Mouse (Mus musculus): ENCODE data around the gene Unc13a. TPM values are rescaled to one million over a fixed set of nuclear protein-coding genes. Genes with fewer than 3 reads are reported as not detected.

Gene Unc13a
- polyA plus RNA-seq (2014; fragmentation: Nextera tagmentation; extraction: Ambion mirVana), result 17.4 and 18.9 TPM in 2 replicates

DNA sequence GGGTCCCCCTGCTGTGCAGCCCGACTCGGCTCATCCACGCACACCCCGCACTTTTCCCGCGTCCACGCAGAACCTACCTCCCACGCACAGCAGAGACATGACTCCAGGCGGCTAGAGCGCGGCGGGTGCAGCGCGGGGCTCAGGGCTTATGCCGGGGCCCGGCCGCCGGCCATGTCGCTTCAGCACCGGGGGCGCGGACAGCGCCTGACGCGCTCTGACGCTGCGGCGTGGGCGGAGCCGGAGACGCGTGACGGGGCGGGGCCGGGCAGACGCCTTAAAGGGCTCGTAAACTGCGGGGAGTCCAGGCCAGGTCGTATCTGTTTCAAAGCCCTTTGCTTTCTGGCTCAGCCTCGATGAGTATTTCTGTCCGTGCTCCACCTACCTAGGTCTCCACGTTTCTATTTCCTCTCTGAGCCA, at the start of gene Unc13a:
TSS of gene Unc13a (minus strand) at position 209 of the 417 bp plus-strand sequence.
- Histone ChIP-seq H3K27ac (replicated peaks; ENCODE audit: low read depth, low read length) (peak within 1 kb of the TSS; percentile 93), H3K9ac (replicated peaks; ENCODE audit: low read length) (peak within 1 kb of the TSS; percentile 81), H3K36me3 (ENCODE audit: control insufficient read depth, insufficient read depth, low read length) (no peaks in the 10 kb centered on the region), H3K4me1 (ENCODE audit: control insufficient read depth, insufficient read depth, low read length) (peaks cover 36% of the 10 kb centered on the region), H3K4me3 (replicated peaks; ENCODE audit: low read depth, low read length) (peak within 1 kb of the TSS; percentile 86), H3K27me3 (ENCODE audit: control insufficient read depth, insufficient read depth, low read length) (peaks cover 13% of the 10 kb centered on the region; the same call in 1 of the 2 replicates), H3K9me3 (ENCODE audit: control insufficient read depth, low read length) (no peaks in the 10 kb centered on the region), H3K4me2 (ENCODE audit: low read length) (peak within 1 kb of the TSS; percentile 86)
- peak; percentile 78 for ATAC-seq (ENCODE audit: low FRiP score, low TSS enrichment)
- peak; percentile 97 for DNase-seq
- WGBS, result under 1% methylated on average over 42 of the region's 42 CpGs

GRCm38 (mm10) chr8:71719928-71720457, 48.4 kb upstream of the Unc13a start:
- Histone ChIP-seq H3K9me3 (ENCODE audit: control insufficient read depth, low read length) (no peaks in the 10 kb centered on the region), H3K4me1 (ENCODE audit: control insufficient read depth, insufficient read depth, low read length) (peaks cover 55% of the 10 kb centered on the region), H3K36me3 (ENCODE audit: control insufficient read depth, insufficient read depth, low read length) (peaks cover 31% of the 10 kb centered on the region), H3K4me3 (replicated peaks; ENCODE audit: low read depth, low read length) (no peak overlapping the region; the same call in 1 of the 2 replicates), H3K27ac (replicated peaks; ENCODE audit: low read depth, low read length) (peak overlapping the region; percentile 87), H3K4me2 (ENCODE audit: low read length) (peak overlapping the region; percentile 42), H3K27me3 (ENCODE audit: control insufficient read depth, insufficient read depth, low read length) (no peaks in the 10 kb centered on the region), H3K9ac (replicated peaks; ENCODE audit: low read length) (no peak overlapping the region; the same call in 1 of the 2 replicates)
- WGBS, result 19% methylated on average over 7 of the region's 7 CpGs
- ATAC-seq (ENCODE audit: low FRiP score, low TSS enrichment) (peak; percentile 82), DNase-seq (peak; percentile 95)

- H3K9ac ChIP-seq (replicated peaks; ENCODE audit: low read length), result no peak overlapping the region; the same call in 1 of the 2 replicates
- peak overlapping the region; percentile 42; the same call in 1 of the 2 replicates for H3K4me2 ChIP-seq (ENCODE audit: low read length)
- DNase-seq, result peak; percentile 63
These were observed 47.7 kb upstream of the Unc13a start for GRCm38 (mm10) chr8:71719218-71719617.

GRCm38 (mm10) chr8:71718252-71718651, 46.7 kb upstream of the Unc13a start:
- no peak overlapping the region for H3K4me3 ChIP-seq (replicated peaks; ENCODE audit: low read depth, low read length)
- no peaks in the 10 kb centered on the region for H3K27me3 ChIP-seq (ENCODE audit: control insufficient read depth, insufficient read depth, low read length)
- H3K4me1 ChIP-seq (ENCODE audit: control insufficient read depth, insufficient read depth, low read length), result peaks cover 45% of the 10 kb centered on the region
- no peak for ATAC-seq (ENCODE audit: low FRiP score, low TSS enrichment)
- 26% methylated on average over 3 of the region's 3 CpGs for WGBS
- DNase-seq, result peak; percentile 49
- H3K9ac ChIP-seq (replicated peaks; ENCODE audit: low read length), result no peak overlapping the region
- no peaks in the 10 kb centered on the region for H3K9me3 ChIP-seq (ENCODE audit: control insufficient read depth, low read length)
- no peak overlapping the region for H3K27ac ChIP-seq (replicated peaks; ENCODE audit: low read depth, low read length)
- peaks cover 48% of the 10 kb centered on the region for H3K36me3 ChIP-seq (ENCODE audit: control insufficient read depth, insufficient read depth, low read length)
- H3K4me2 ChIP-seq (ENCODE audit: low read length), result no peak overlapping the region

More at GRCm38 (mm10) chr8:71719218-71719617, 47.7 kb upstream of the Unc13a start:
- Histone ChIP-seq H3K4me3 (replicated peaks; ENCODE audit: low read depth, low read length) (no peak overlapping the region), H3K4me1 (ENCODE audit: control insufficient read depth, insufficient read depth, low read length) (peaks cover 51% of the 10 kb centered on the region), H3K27ac (replicated peaks; ENCODE audit: low read depth, low read length) (peak overlapping the region; percentile 87), H3K9me3 (ENCODE audit: control insufficient read depth, low read length) (no peaks in the 10 kb centered on the region), H3K27me3 (ENCODE audit: control insufficient read depth, insufficient read depth, low read length) (no peaks in the 10 kb centered on the region), H3K36me3 (ENCODE audit: control insufficient read depth, insufficient read depth, low read length) (peaks cover 38% of the 10 kb centered on the region)
- ATAC-seq (ENCODE audit: low FRiP score, low TSS enrichment), result peak; percentile 14; the same call in 1 of the 2 replicates
- WGBS, result 39% methylated on average over 4 of the region's 4 CpGs

DNA sequence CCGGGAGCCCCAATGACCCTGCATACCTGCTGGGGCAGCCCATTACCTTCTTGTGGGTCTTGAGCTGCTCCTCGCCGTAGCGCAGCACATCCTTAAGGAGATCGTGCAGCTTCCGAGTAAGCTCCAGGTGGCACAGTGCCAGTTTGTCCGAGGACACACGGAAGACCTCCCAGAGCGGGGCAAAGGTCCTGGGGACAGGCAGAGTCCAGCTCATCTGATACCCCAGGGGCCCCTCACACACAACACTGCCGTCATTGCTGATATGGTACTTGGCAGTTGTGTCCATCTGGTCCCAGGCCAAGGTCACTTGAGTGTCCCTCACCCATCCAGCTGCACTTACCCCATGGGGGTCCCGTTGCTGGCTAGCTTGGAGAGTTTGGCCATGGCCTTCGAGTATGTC, 45.5 kb upstream of the Unc13a start:
- no peak for ATAC-seq (ENCODE audit: low FRiP score, low TSS enrichment)
- DNase-seq, result no peak
- Histone ChIP-seq H3K4me1 (ENCODE audit: control insufficient read depth, insufficient read depth, low read length) (peaks cover 40% of the 10 kb centered on the region), H3K9ac (replicated peaks; ENCODE audit: low read length) (no peak overlapping the region), H3K27ac (replicated peaks; ENCODE audit: low read depth, low read length) (no peak overlapping the region), H3K36me3 (ENCODE audit: control insufficient read depth, insufficient read depth, low read length) (peaks cover 60% of the 10 kb centered on the region), H3K9me3 (ENCODE audit: control insufficient read depth, low read length) (no peaks in the 10 kb centered on the region), H3K4me3 (replicated peaks; ENCODE audit: low read depth, low read length) (no peak overlapping the region), H3K4me2 (ENCODE audit: low read length) (no peak overlapping the region), H3K27me3 (ENCODE audit: control insufficient read depth, insufficient read depth, low read length) (no peaks in the 10 kb centered on the region)
- 91% methylated on average over 12 of the region's 12 CpGs for WGBS

- no peak overlapping the region for H3K4me3 ChIP-seq (replicated peaks; ENCODE audit: low read depth, low read length)
- peaks cover 37% of the 10 kb centered on the region for H3K4me1 ChIP-seq (ENCODE audit: control insufficient read depth, insufficient read depth, low read length)
- whole genome bisulfite sequencing, result 90% methylated on average over 13 of the region's 13 CpGs
- H3K4me2 ChIP-seq (ENCODE audit: low read length), result no peak overlapping the region
- H3K27ac ChIP-seq (replicated peaks; ENCODE audit: low read depth, low read length), result no peak overlapping the region
- no peaks in the 10 kb centered on the region for H3K27me3 ChIP-seq (ENCODE audit: control insufficient read depth, insufficient read depth, low read length)
- H3K9ac ChIP-seq (replicated peaks; ENCODE audit: low read length), result no peak overlapping the region
- H3K9me3 ChIP-seq (ENCODE audit: control insufficient read depth, low read length), result no peaks in the 10 kb centered on the region
- ATAC-seq (ENCODE audit: low FRiP score, low TSS enrichment) (no peak), DNase-seq (no peak)
- H3K36me3 ChIP-seq (ENCODE audit: control insufficient read depth, insufficient read depth, low read length), result peaks cover 64% of the 10 kb centered on the region
These were observed 45.0 kb upstream of the Unc13a start for GRCm38 (mm10) chr8:71716561-71717053.

DNA sequence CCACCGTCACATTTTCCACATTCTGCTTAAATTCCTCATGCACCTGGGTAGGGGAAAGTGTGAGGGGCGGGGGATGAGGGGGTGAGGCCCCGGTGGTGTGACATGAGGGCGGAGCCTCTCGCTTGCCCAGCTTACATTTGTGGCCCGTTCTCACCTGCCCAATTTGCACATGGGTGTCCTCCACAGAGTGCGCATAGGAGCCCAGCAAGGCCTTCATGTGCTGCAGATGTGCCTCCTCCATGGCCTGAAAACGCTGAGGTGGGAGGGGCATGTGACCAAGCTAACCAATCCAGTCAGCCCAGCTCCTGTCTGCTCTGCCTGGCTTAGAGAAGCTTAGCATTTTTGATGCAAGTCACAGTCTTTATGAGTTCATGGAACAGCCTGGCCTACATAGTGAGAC, 44.0 kb upstream of the Unc13a start:
- no peak overlapping the region for H3K4me3 ChIP-seq (replicated peaks; ENCODE audit: low read depth, low read length)
- WGBS, result 60% methylated on average over 8 of the region's 8 CpGs
- H3K36me3 ChIP-seq (ENCODE audit: control insufficient read depth, insufficient read depth, low read length), result peaks cover 71% of the 10 kb centered on the region

GRCm38 (mm10) chr8:71711574-71711973, 40.0 kb upstream of the Unc13a start:
- H3K4me2 ChIP-seq (ENCODE audit: low read length), result no peak overlapping the region
- ATAC-seq (ENCODE audit: low FRiP score, low TSS enrichment), result no peak
- no peak for DNase-seq
- H3K36me3 ChIP-seq (ENCODE audit: control insufficient read depth, insufficient read depth, low read length), result peaks cover 71% of the 10 kb centered on the region
- no peak overlapping the region for H3K4me3 ChIP-seq (replicated peaks; ENCODE audit: low read depth, low read length)
- H3K27me3 ChIP-seq (ENCODE audit: control insufficient read depth, insufficient read depth, low read length), result 0 out of 2 replicates have a peak, but pooled peaks cover 3% of the 10 kb centered on the region
- no peaks in the 10 kb centered on the region for H3K9me3 ChIP-seq (ENCODE audit: control insufficient read depth, low read length)
- no peak overlapping the region for H3K9ac ChIP-seq (replicated peaks; ENCODE audit: low read length)
- H3K4me1 ChIP-seq (ENCODE audit: control insufficient read depth, insufficient read depth, low read length), result peaks cover 7% of the 10 kb centered on the region; the same call in 1 of the 2 replicates
- 85% methylated on average over 2 of the region's 2 CpGs for WGBS
- H3K27ac ChIP-seq (replicated peaks; ENCODE audit: low read depth, low read length), result no peak overlapping the region

More for the DNA sequence above, 44.0 kb upstream of the Unc13a start:
- no peak overlapping the region for H3K27ac ChIP-seq (replicated peaks; ENCODE audit: low read depth, low read length)
- no peaks in the 10 kb centered on the region for H3K27me3 ChIP-seq (ENCODE audit: control insufficient read depth, insufficient read depth, low read length)
- ATAC-seq (ENCODE audit: low FRiP score, low TSS enrichment) (no peak), DNase-seq (peak; percentile 36)
- no peaks in the 10 kb centered on the region for H3K9me3 ChIP-seq (ENCODE audit: control insufficient read depth, low read length)
- no peak overlapping the region for H3K4me2 ChIP-seq (ENCODE audit: low read length)
- H3K9ac ChIP-seq (replicated peaks; ENCODE audit: low read length), result no peak overlapping the region
- peaks cover 27% of the 10 kb centered on the region for H3K4me1 ChIP-seq (ENCODE audit: control insufficient read depth, insufficient read depth, low read length)

All from midbrain, embryonic 14.5 days (tissue).